Mouse (Mus musculus) limb, embryonic 14.5 days (tissue): Measurements from ENCODE around the gene Asb15. TPM values are rescaled to one million over a fixed set of nuclear protein-coding genes. Genes with fewer than 3 reads are reported as not detected.

Experiments used
- ATAC-seq: fragments of 200-750 bp; cut with Nextera tagmentation; 2 replicates; pipeline ENCODE4 v1.8.0; 2017; ENCODE audit warnings: low read depth, moderate number of reproducible peaks, moderate TSS enrichment; ENCODE audit not compliant: low FRiP score
- DNase-seq: peaks from one replicate; pipeline ENCODE4 v3.0.0-alpha.2; 2015; ENCODE audit warnings: low spot score
- H3K27ac ChIP-seq: fragments of 300-500 bp; sonication (generic); replicated peaks from 2 replicates; pipeline ENCODE4 v1.5.1; 2014; ENCODE audit warnings: low read depth, mild to moderate bottlenecking, low read length, moderate library complexity, mixed read lengths
- H3K27me3 ChIP-seq: fragments of 300-500 bp; sonication (generic); 2 replicates; pipeline ENCODE4 v1.6.1; 2014; ENCODE audit warnings: low read length, mixed read lengths; ENCODE audit not compliant: control insufficient read depth, insufficient read depth
- H3K36me3 ChIP-seq: fragments of 300-500 bp; sonication (generic); 2 replicates; pipeline ENCODE4 v1.6.1; 2014; ENCODE audit warnings: mild to moderate bottlenecking, low read length, moderate library complexity, mixed read lengths; ENCODE audit not compliant: control insufficient read depth, insufficient read depth
- H3K4me1 ChIP-seq: fragments of 300-500 bp; sonication (generic); 2 replicates; pipeline ENCODE4 v1.6.1; 2014; ENCODE audit warnings: antibody characterized with exemption, low read length, mixed read lengths; ENCODE audit not compliant: control insufficient read depth, insufficient read depth
- H3K4me2 ChIP-seq: fragments of 300-500 bp; sonication (generic); replicated peaks from 2 replicates; pipeline ENCODE4 v1.6.1; 2014; ENCODE audit warnings: low read depth, mild to moderate bottlenecking, low read length, moderate library complexity; ENCODE audit not compliant: severe bottlenecking
- H3K4me3 ChIP-seq: fragments of 300-500 bp; sonication (generic); replicated peaks from 2 replicates; pipeline ENCODE4 v1.5.1; 2014; ENCODE audit warnings: low read length
- H3K9ac ChIP-seq: fragments of 300-500 bp; sonication (generic); 2 replicates; pipeline ENCODE4 v1.6.1; 2014; ENCODE audit warnings: mild to moderate bottlenecking, low read depth, low read length, moderate library complexity; ENCODE audit not compliant: severe bottlenecking
- H3K9me3 ChIP-seq: fragments of 300-500 bp; sonication (generic); 2 replicates; pipeline ENCODE4 v1.6.1; 2016; ENCODE audit warnings: low read length; ENCODE audit not compliant: control insufficient read depth
- POLR2A ChIP-seq: fragments of 200-500 bp; IDR thresholded peaks from 2 replicates; pipeline ENCODE4 v1.8.0; 2012; ENCODE audit warnings: inconsistent platforms, mild to moderate bottlenecking, moderate library complexity, borderline replicate concordance; ENCODE audit not compliant: insufficient read depth, insufficient read length; ENCODE audit errors: extremely low read depth
- WGBS: fragments of 180-500 bp; shearing (Covaris S2); extraction: QIAGEN DNeasy Blood & Tissue Kit; methylation state at CpG from one replicate; pipeline ENCODE4 v1.1.7; 2014; 5-methylcytosine and 5-hydroxymethylcytosine counted together
- polyA plus RNA-seq, 2 experiments: library from polyadenylated mRNA; depleted of rRNA in 1 of 2; stranded (reverse) in 1 of 2; unstranded in 1 of 2; fragments of >200 nt; fragmentation: Nextera tagmentation in 1 of 2; extraction: Ambion mirVana in 1 of 2; gene quantifications; 2 replicates each; pipeline versions ENCODE4 v1.2.1 to v1.2.3; 2012 to 2014

Gene Asb15
- polyA plus RNA-seq, 2 experiments = 0.04 TPM; not detected in 1

GRCm38 (mm10) chr6:24532804-24533203, 4.9 kb downstream of the Asb15 start:
- Histone ChIP-seq H3K4me3 (no peak overlapping the region), H3K9ac (no peak overlapping the region), H3K4me1 (peaks cover 2% of the 10 kb centered on the region; the same call in 1 of the 2 replicates), H3K27me3 (no peaks in the 10 kb centered on the region), H3K9me3 (no peaks in the 10 kb centered on the region), H3K27ac (no peak overlapping the region), H3K4me2 (no peak overlapping the region), H3K36me3 (no peaks in the 10 kb centered on the region)
- ATAC-seq (no peak), DNase-seq (no peak)
- WGBS = 74% methylated on average over 3 of the region's 3 CpGs
- no peak for TF ChIP-seq POLR2A

- no peak overlapping the region for H3K4me3 ChIP-seq
- 87% methylated on average over 3 of the region's 3 CpGs for WGBS
- no peak for TF ChIP-seq POLR2A
Measured at GRCm38 (mm10) chr6:24538435-24538834, 10.5 kb downstream of the Asb15 start.

GRCm38 (mm10) chr6:24540106-24540505, 12.2 kb downstream of the Asb15 start:
- H3K9me3 ChIP-seq = no peaks in the 10 kb centered on the region
- no peak overlapping the region for H3K9ac ChIP-seq
- no peaks in the 10 kb centered on the region for H3K36me3 ChIP-seq
- H3K27me3 ChIP-seq = no peaks in the 10 kb centered on the region
- H3K4me1 ChIP-seq = no peaks in the 10 kb centered on the region
- DNase-seq (no peak), ATAC-seq (no peak)
- TF ChIP-seq POLR2A = no peak
- WGBS = 68% methylated on average over 4 of the region's 4 CpGs
- H3K27ac ChIP-seq = no peak overlapping the region
- no peak overlapping the region for H3K4me2 ChIP-seq
- no peak overlapping the region for H3K4me3 ChIP-seq

More at GRCm38 (mm10) chr6:24538435-24538834, 10.5 kb downstream of the Asb15 start:
- Histone ChIP-seq H3K4me2 (no peak overlapping the region), H3K36me3 (no peaks in the 10 kb centered on the region), H3K9me3 (no peaks in the 10 kb centered on the region), H3K27me3 (no peaks in the 10 kb centered on the region), H3K9ac (no peak overlapping the region), H3K4me1 (no peaks in the 10 kb centered on the region), H3K27ac (no peak overlapping the region)
- ATAC-seq = no peak
- no peak for DNase-seq

DNA sequence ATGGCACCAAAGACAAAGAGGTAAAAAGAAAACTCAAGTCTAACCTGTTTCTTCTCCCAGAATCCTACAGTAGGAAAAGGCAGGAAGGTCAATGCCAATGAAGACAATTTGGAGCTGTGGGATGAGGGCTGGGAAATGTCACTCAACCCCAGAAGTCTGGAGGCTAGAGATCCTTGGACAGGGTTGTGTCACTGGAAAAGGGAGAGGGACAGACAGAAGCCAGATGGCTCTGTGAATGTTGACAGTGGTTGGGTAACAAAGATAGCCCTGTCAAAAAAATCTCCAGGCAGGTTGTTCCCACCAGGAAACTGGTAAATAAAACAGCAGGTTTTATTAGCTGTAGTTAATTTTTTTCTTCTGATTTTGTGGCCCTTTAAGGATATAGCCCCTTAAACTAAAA, 14.4 kb downstream of the Asb15 start:
- H3K4me1 ChIP-seq = no peaks in the 10 kb centered on the region
- TF ChIP-seq POLR2A = no peak
- ATAC-seq (no peak), DNase-seq (no peak)
- H3K9me3 ChIP-seq = no peaks in the 10 kb centered on the region
- H3K27ac ChIP-seq = no peak overlapping the region
- H3K9ac ChIP-seq = no peak overlapping the region
- H3K27me3 ChIP-seq = no peaks in the 10 kb centered on the region
- no peaks in the 10 kb centered on the region for H3K36me3 ChIP-seq
- no peak overlapping the region for H3K4me3 ChIP-seq
- no peak overlapping the region for H3K4me2 ChIP-seq

DNA sequence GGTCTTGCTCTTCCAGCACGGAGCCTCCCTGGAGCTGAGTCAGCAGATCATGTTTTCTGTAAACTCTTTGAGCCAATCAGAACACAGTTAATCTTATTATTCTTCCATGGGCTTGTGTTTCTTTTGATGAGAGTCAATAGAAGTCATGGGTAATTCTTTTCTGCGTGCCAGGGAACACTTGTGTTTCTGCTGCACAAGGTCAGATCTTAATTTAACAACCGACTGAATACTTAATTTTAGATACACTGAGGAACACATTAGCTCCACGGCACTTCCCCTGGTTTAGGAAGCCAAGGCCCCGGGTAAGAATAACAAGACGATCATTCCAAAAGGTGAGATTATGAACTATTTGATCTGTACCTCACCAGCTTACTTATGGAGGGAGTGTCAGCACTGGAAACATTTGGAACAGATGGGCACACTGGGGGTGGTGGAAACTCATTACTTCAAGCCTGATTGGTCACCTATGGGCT, 15.2 kb downstream of the Asb15 start:
- Histone ChIP-seq H3K9ac (no peak overlapping the region), H3K9me3 (no peaks in the 10 kb centered on the region), H3K4me1 (no peaks in the 10 kb centered on the region), H3K4me3 (no peak overlapping the region), H3K27me3 (no peaks in the 10 kb centered on the region), H3K4me2 (no peak overlapping the region), H3K27ac (no peak overlapping the region), H3K36me3 (no peaks in the 10 kb centered on the region)
- no peak for TF ChIP-seq POLR2A
- ATAC-seq (no peak), DNase-seq (no peak)
- WGBS = 58% methylated on average over 6 of the region's 6 CpGs
